14 mouse cellular contexts compared by ENCODE assay signal in genomic region chr5:146896973-146897372, GRCm38 (mm10). TPM values are rescaled to one million over a fixed set of nuclear protein-coding genes. Genes with fewer than 3 reads are reported as not detected.
DNase-seq lines count a peak whose midpoint lies in the region; ATAC-seq and TF ChIP-seq lines count a peak whose summit lies in the region.
"Had no signal": no experiment of that assay in that cellular context is flagged by ENCODE, and none has a peak within 500 bp of the region (broad histone marks: within the 10 kb centered on the region; RNA-seq: fewer than 3 reads in every experiment).

No protein-coding gene starts in this region.

- no peak overlapping the region for H3K27ac ChIP-seq in heart, embryonic 12.5 days (ENCODE audit: poor library complexity, severe bottlenecking)
- no peak overlapping the region for H3K27ac ChIP-seq in CH12.LX (ENCODE audit: insufficient read depth, low read depth)
- no peak overlapping the region for H3K27ac ChIP-seq in midbrain, postnatal 0 days (ENCODE audit: low read depth, low read length)
- H3K27ac ChIP-seq: hindbrain, embryonic 10.5 days; midbrain, embryonic 13.5 days had no signal

- H3K4me3 ChIP-seq in heart, embryonic 12.5 days: no peak overlapping the region
- peak overlapping the region in 2 of 3 experiments; percentile 13 to 39 for H3K4me3 ChIP-seq in CH12.LX (replicated peaks in 1 of 3; ENCODE audit: low read depth in 2 of 3, low read length in 2 of 3, poor library complexity in 1 of 3)
- H3K4me3 ChIP-seq in midbrain, postnatal 0 days (ENCODE audit: low read depth, low read length): no peak overlapping the region
- H3K4me3 ChIP-seq: hindbrain, embryonic 10.5 days; midbrain, embryonic 13.5 days had no signal

- in situ Hi-C loops in CH12.LX (cut with MboI; ENCODE audit: low pct_ligation_motif_present, low pct_unique_long_range_greater_than_20kb, low sequenced_read_pairs): loop anchor here (5.0 kb wide), 2 partner anchors 35 to 190 kb away; no protein-coding TSS in a partner anchor

- no peak for TF ChIP-seq CTCF in CH12.LX (conservative IDR thresholded peaks at IDR 0.05 in 1 of 2, IDR thresholded peaks at IDR 0.05 in 1 of 2; ENCODE audit: low read depth in 2 of 2, low read length in 2 of 2)
- no peak for TF ChIP-seq CTCF in midbrain, postnatal 0 days (IDR thresholded peaks at IDR 0.05)

- WGBS in heart, embryonic 12.5 days: 62% methylated on average over 13 of the region's 13 CpGs
- 73% methylated on average over 13 of the region's 13 CpGs for WGBS in midbrain, postnatal 0 days

- peak; percentile 19 for DNase-seq in heart, adult 8-10 months (ENCODE audit: low spot score)
- peak; percentile 85 for DNase-seq in CH12.LX (ENCODE audit: extremely low read depth)
- DNase-seq in lung, postnatal 36 days: peak; percentile 54
- DNase-seq in left cerebral cortex, adult 18-20 months (ENCODE audit: low spot score in 2 of 2): no peak
- no peak for DNase-seq in midbrain, postnatal 0 days (ENCODE audit: low spot score)
- DNase-seq in right cerebral cortex, postnatal 4 days: no peak
- DNase-seq: adrenal gland, adult 8-10 months; cerebellum, adult 9-10 months; gastrocnemius, postnatal 14 days; kidney, postnatal 4 days had no signal

- ATAC-seq in heart, embryonic 12.5 days (ENCODE audit: insufficient number of reproducible peaks, low FRiP score): no peak
- peak; percentile 95 for ATAC-seq in granulocyte monocyte progenitor cell, adult 5-6 weeks (replicated peaks; ENCODE audit: poor library complexity, severe bottlenecking)
- ATAC-seq in midbrain, postnatal 0 days (ENCODE audit: low FRiP score): no peak
- ATAC-seq: midbrain, embryonic 13.5 days had no signal

- peak; percentile 80 for TF ChIP-seq EP300 in CH12.LX (IDR thresholded peaks at IDR 0.05; ENCODE audit: low read length)

- no peaks in the 10 kb centered on the region for H3K27me3 ChIP-seq in heart, embryonic 12.5 days (replicated peaks)
- H3K27me3 ChIP-seq in CH12.LX (replicated peaks): no peaks in the 10 kb centered on the region
- H3K27me3 ChIP-seq in midbrain, postnatal 0 days (ENCODE audit: insufficient read depth, low read length): no peaks in the 10 kb centered on the region
- H3K27me3 ChIP-seq: midbrain, embryonic 13.5 days had no signal

- no peak overlapping the region for H3K9ac ChIP-seq in heart, embryonic 12.5 days
- peak overlapping the region; percentile 24; the same call in 1 of the 2 replicates for H3K9ac ChIP-seq in CH12.LX (ENCODE audit: insufficient read depth, low read depth)
- no peak overlapping the region for H3K9ac ChIP-seq in midbrain, postnatal 0 days (replicated peaks; ENCODE audit: low read length, poor library complexity, severe bottlenecking)
- H3K9ac ChIP-seq: midbrain, embryonic 13.5 days had no signal

- no peaks in the 10 kb centered on the region for H3K79me2 ChIP-seq in CH12.LX (replicated peaks; ENCODE audit: control insufficient read depth, extremely low read depth, insufficient read depth, poor library complexity, severe bottlenecking)

- no peak for TF ChIP-seq RAD21 in CH12.LX (IDR thresholded peaks at IDR 0.05; ENCODE audit: low read depth, low read length)

- no peak overlapping the region for H3K4me2 ChIP-seq in heart, embryonic 12.5 days
- peak overlapping the region; percentile 23 for H3K4me2 ChIP-seq in CH12.LX (ENCODE audit: insufficient read depth, low read depth, poor library complexity, severe bottlenecking)
- H3K4me2 ChIP-seq in midbrain, postnatal 0 days (ENCODE audit: low read depth, low read length, poor library complexity, severe bottlenecking): no peak overlapping the region
- H3K4me2 ChIP-seq: midbrain, embryonic 13.5 days had no signal

- dilution Hi-C loops in CH12.LX (cut with MboI; ENCODE audit: extremely low pct_ligation_motif_present, extremely low pct_unique_long_range_greater_than_20kb, low sequenced_read_pairs): no loop called here

- no peaks in the 10 kb centered on the region for H3K36me3 ChIP-seq in heart, embryonic 12.5 days
- no peaks in the 10 kb centered on the region for H3K36me3 ChIP-seq in CH12.LX (replicated peaks in 1 of 2; ENCODE audit: control insufficient read depth in 1 of 2, insufficient read depth in 1 of 2, low read length in 1 of 2)
- no peaks in the 10 kb centered on the region for H3K36me3 ChIP-seq in midbrain, postnatal 0 days (ENCODE audit: insufficient read depth, low read length)
- H3K36me3 ChIP-seq: hindbrain, embryonic 10.5 days; midbrain, embryonic 13.5 days had no signal

- peak; percentile 45; the same call in 1 of the 2 replicates for TF ChIP-seq POLR2A in CH12.LX (IDR thresholded peaks at IDR 0.05; ENCODE audit: low read depth, low read length)

- no peaks in the 10 kb centered on the region for H3K9me3 ChIP-seq in heart, embryonic 12.5 days (replicated peaks)
- H3K9me3 ChIP-seq in CH12.LX (replicated peaks; ENCODE audit: low read length): no peaks in the 10 kb centered on the region
- H3K9me3 ChIP-seq in midbrain, postnatal 0 days (ENCODE audit: low read length): no peaks in the 10 kb centered on the region
- H3K9me3 ChIP-seq: hindbrain, embryonic 10.5 days; midbrain, embryonic 13.5 days had no signal

- no peaks in the 10 kb centered on the region for H3K4me1 ChIP-seq in heart, embryonic 12.5 days (replicated peaks)
- H3K4me1 ChIP-seq in CH12.LX (ENCODE audit: control insufficient read depth in 1 of 2, insufficient read depth in 2 of 2): peaks cover 9 to 18% of the 10 kb centered on the region in 2 experiments
- H3K4me1 ChIP-seq in midbrain, postnatal 0 days (ENCODE audit: insufficient read depth, low read length): no peaks in the 10 kb centered on the region
- H3K4me1 ChIP-seq: hindbrain, embryonic 10.5 days; midbrain, embryonic 13.5 days had no signal

TF ChIP-seq in CH12.LX, 34 proteins besides CTCF, POLR2A, EP300 and RAD21:
- TF ChIP-seq NRF1 (IDR thresholded peaks at IDR 0.05; ENCODE audit: low read depth, low read length): no peak
- no peak; the same call in 1 of the 2 replicates for TF ChIP-seq MEF2A (IDR thresholded peaks at IDR 0.05; ENCODE audit: borderline replicate concordance, low read depth, low read length)
- no peak for TF ChIP-seq USF1 (IDR thresholded peaks at IDR 0.05; ENCODE audit: low read depth, low read length)
- TF ChIP-seq KAT2A (IDR thresholded peaks at IDR 0.05; ENCODE audit: insufficient replicate concordance, low read length): no peak
- TF ChIP-seq HCFC1 (IDR thresholded peaks at IDR 0.05; ENCODE audit: low read depth, low read length): peak; percentile 33
- TF ChIP-seq SIN3A (IDR thresholded peaks at IDR 0.05; ENCODE audit: low read length): no peak; the same call in 1 of the 2 replicates
- peak; percentile 73; the same call in 1 of the 2 replicates for TF ChIP-seq ETS1 (conservative IDR thresholded peaks at IDR 0.05; ENCODE audit: low read depth, low read length)
- no peak for TF ChIP-seq UBTF (IDR thresholded peaks at IDR 0.05; ENCODE audit: low read depth, low read length)
- TF ChIP-seq ELF1 (IDR thresholded peaks at IDR 0.05; ENCODE audit: low read depth, low read length): peak; percentile 72
- TF ChIP-seq TCF12 (IDR thresholded peaks at IDR 0.05; ENCODE audit: low read depth, low read length): 0 out of 2 replicates have a peak, but pooled peaks have one; percentile 36
- TF ChIP-seq SMC3 (IDR thresholded peaks at IDR 0.05; ENCODE audit: low read depth, low read length): no peak
- peak; percentile 36; the same call in 1 of the 2 replicates for TF ChIP-seq BHLHE40 (IDR thresholded peaks at IDR 0.05; ENCODE audit: low read depth, low read length)
- TF ChIP-seq TBP (conservative IDR thresholded peaks at IDR 0.05; ENCODE audit: low read depth, low read length): 0 out of 2 replicates have a peak, but pooled peaks have one; percentile 21
- TF ChIP-seq CHD2 (IDR thresholded peaks at IDR 0.05; ENCODE audit: low read length): no peak
- TF ChIP-seq ZNF384 (IDR thresholded peaks at IDR 0.05; ENCODE audit: low read depth, low read length): 0 out of 2 replicates have a peak, but pooled peaks have one; percentile 30
- no peak for TF ChIP-seq ZC3H11A (IDR thresholded peaks at IDR 0.05; ENCODE audit: low read depth, low read length)
- no peak for TF ChIP-seq MXI1 (IDR thresholded peaks at IDR 0.05; ENCODE audit: low read depth, low read length)
- no peak for TF ChIP-seq ZMIZ1 (IDR thresholded peaks at IDR 0.05; ENCODE audit: low read depth, low read length)
- peak; percentile 78 for TF ChIP-seq IRF4 (IDR thresholded peaks at IDR 0.05; ENCODE audit: low read depth, low read length)
- no peak for TF ChIP-seq E2F4 (IDR thresholded peaks at IDR 0.05; ENCODE audit: insufficient replicate concordance, low read depth, low read length)

RNA-seq across cellular contexts. Expression of gene Gtf3a, which starts 51.5 kb away (rescaled TPM):
- total RNA-seq in heart, adult 8-10 months (2022): 10 to 100 TPM; 15.8 to 22.6 (median 19.9) TPM
- 82.3 and 85.5 TPM in 2 replicates for polyA plus RNA-seq in heart, embryonic 12.5 days (2016; fragmentation: Nextera tagmentation; extraction: Ambion mirVana)
- total RNA-seq in CH12.LX (2012; rRNA removed): 130 and 134 TPM in 2 replicates
- total RNA-seq in CH12.LX (2014; rRNA removed): 110 and 116 TPM in 2 replicates
- 133 and 134 TPM in 2 replicates for polyA plus RNA-seq in CH12.LX (2012; ENCODE audit: insufficient read length, low read depth)
- 85.0 and 114 TPM in 2 replicates for total RNA-seq in granulocyte monocyte progenitor cell, adult 5-6 weeks (2014; fragmentation: Nextera tagmentation)
- 126 and 134 TPM in 2 replicates for total RNA-seq in granulocyte monocyte progenitor cell, adult 5-6 weeks (2017)
- 10 to 100 TPM; 24.4 to 25.7 TPM for total RNA-seq in left cerebral cortex, adult 18-20 months (2021)
- total RNA-seq in midbrain, postnatal 0 days (2014; rRNA removed): 61.3 and 64.8 TPM in 2 replicates
- 102 and 104 TPM in 2 replicates for polyA plus RNA-seq in midbrain, postnatal 0 days (2015; fragmentation: Nextera tagmentation; extraction: Ambion mirVana)

RNA-seq across cellular contexts. Expression of gene Rasl11a, which starts 52.1 kb away (rescaled TPM):
- 1 to 10 TPM; 1.3 to 2.6 (median 2.0) TPM for total RNA-seq in heart, adult 8-10 months (2022)
- 9.0 and 10.3 TPM in 2 replicates for polyA plus RNA-seq in heart, embryonic 12.5 days (2016; fragmentation: Nextera tagmentation; extraction: Ambion mirVana)
- total RNA-seq in CH12.LX (2012; rRNA removed) (0.25 TPM in 2 replicates), CH12.LX (2014; rRNA removed) (0.22 and 0.42 TPM in 2 replicates)
- 0.22 TPM in 1 of 2 replicates, not detected in the other for polyA plus RNA-seq in CH12.LX (2012; ENCODE audit: insufficient read length, low read depth)
- not detected in 2 replicates for total RNA-seq in granulocyte monocyte progenitor cell, adult 5-6 weeks (2014; fragmentation: Nextera tagmentation)
- total RNA-seq in granulocyte monocyte progenitor cell, adult 5-6 weeks (2017): not detected in 2 replicates
- 10 to 100 TPM; 10.8 to 11.6 TPM for total RNA-seq in left cerebral cortex, adult 18-20 months (2021)
- 14.6 and 18.3 TPM in 2 replicates for total RNA-seq in midbrain, postnatal 0 days (2014; rRNA removed)
- 17.8 and 18.8 TPM in 2 replicates for polyA plus RNA-seq in midbrain, postnatal 0 days (2015; fragmentation: Nextera tagmentation; extraction: Ambion mirVana)

Comparison
In these comparisons a context has a peak if more than half of its experiments do, and no peak if none do; other contexts are left out.
1. DNase-seq: peak in heart, adult 8-10 months (single experiment), CH12.LX (single experiment) and lung, postnatal 36 days (single experiment); none in left cerebral cortex, adult 18-20 months (0 of 2), midbrain, postnatal 0 days (single experiment) and right cerebral cortex, postnatal 4 days (single experiment).
2. H3K4me3 ChIP-seq: peak in CH12.LX (2 of 3); none in heart, embryonic 12.5 days (single experiment) and midbrain, postnatal 0 days (single experiment).